In genomic region chr7:145111252-145112131, GRCm38 (mm10) we compare ENCODE assay signal across 9 mouse cellular contexts.
DNase-seq lines count a peak whose midpoint lies in the region; ATAC-seq and TF ChIP-seq lines count a peak whose summit lies in the region.
"Had no signal": no experiment of that assay in that cellular context is flagged by ENCODE, and none has a peak within 500 bp of the region (broad histone marks: within the 10 kb centered on the region; RNA-seq: fewer than 3 reads in every experiment).

No protein-coding gene starts in this region.

- ATAC-seq in forebrain, embryonic 13.5 days: 0 out of 2 replicates have a peak, but pooled peaks have one; percentile 65
- ATAC-seq in heart, embryonic 16.5 days (replicated peaks; ENCODE audit: extremely low read depth, insufficient read depth, low FRiP score): peak; percentile 82
- ATAC-seq in liver, embryonic 13.5 days (ENCODE audit: low read depth): peak; percentile 56
- no peak for ATAC-seq in neural tube, embryonic 12.5 days (ENCODE audit: low FRiP score, low read depth)

- peak; percentile 26 for DNase-seq in embryo, embryonic 10.5 days (ENCODE audit: low spot score)
- DNase-seq in embryo, embryonic 9.5 days (ENCODE audit: extremely low spot score): no peak
- DNase-seq in kidney, postnatal 10 days: peak; percentile 87
- peak; percentile 37 for DNase-seq in liver, embryonic 13.5 days

- no peaks in the 10 kb centered on the region for H3K27me3 ChIP-seq in forebrain, embryonic 13.5 days
- H3K27me3 ChIP-seq in heart, embryonic 16.5 days (ENCODE audit: control insufficient read depth, insufficient read depth, low read length): no peaks in the 10 kb centered on the region
- no peaks in the 10 kb centered on the region for H3K27me3 ChIP-seq in liver, embryonic 13.5 days
- 0 out of 2 replicates have a peak, but pooled peaks cover 3% of the 10 kb centered on the region for H3K27me3 ChIP-seq in neural tube, embryonic 12.5 days (replicated peaks)
- H3K27me3 ChIP-seq in testis, adult 2 months (ENCODE audit: control insufficient read depth, insufficient read depth, low read length): no peaks in the 10 kb centered on the region

- peak overlapping the region; percentile 4; the same call in 1 of the 2 replicates for H3K4me2 ChIP-seq in forebrain, embryonic 13.5 days
- H3K4me2 ChIP-seq in heart, embryonic 16.5 days (ENCODE audit: low read depth, low read length): peak overlapping the region; percentile 53
- H3K4me2 ChIP-seq in liver, embryonic 13.5 days: peak overlapping the region; percentile 51
- H3K4me2 ChIP-seq in neural tube, embryonic 12.5 days (replicated peaks): 0 out of 2 replicates have a peak overlapping the region, but pooled peaks have one; percentile 10

- no peak overlapping the region for H3K9ac ChIP-seq in forebrain, embryonic 13.5 days
- peak overlapping the region; percentile 23 for H3K9ac ChIP-seq in heart, embryonic 16.5 days (ENCODE audit: low read length)
- no peak overlapping the region for H3K9ac ChIP-seq in liver, embryonic 13.5 days
- H3K9ac ChIP-seq in neural tube, embryonic 12.5 days: no peak overlapping the region

- peaks cover 16% of the 10 kb centered on the region; the same call in 1 of the 2 replicates for H3K4me1 ChIP-seq in forebrain, embryonic 13.5 days
- peaks cover 27% of the 10 kb centered on the region for H3K4me1 ChIP-seq in heart, embryonic 16.5 days (ENCODE audit: control insufficient read depth, insufficient read depth, low read length)
- peaks cover 34% of the 10 kb centered on the region for H3K4me1 ChIP-seq in liver, embryonic 13.5 days (replicated peaks)
- H3K4me1 ChIP-seq in neural tube, embryonic 12.5 days: peaks cover 12% of the 10 kb centered on the region; the same call in 1 of the 2 replicates
- no peaks in the 10 kb centered on the region; the same call in 1 of the 2 replicates for H3K4me1 ChIP-seq in testis, adult 2 months (ENCODE audit: control insufficient read depth, insufficient read depth, low read length)

- no peak overlapping the region for H3K4me3 ChIP-seq in forebrain, embryonic 13.5 days
- H3K4me3 ChIP-seq in heart, embryonic 16.5 days (ENCODE audit: low read length): peak overlapping the region; percentile 24
- H3K4me3 ChIP-seq in liver, embryonic 13.5 days (replicated peaks): peak overlapping the region; percentile 12; the same call in 1 of the 2 replicates
- H3K4me3 ChIP-seq in neural tube, embryonic 12.5 days: no peak overlapping the region
- H3K4me3 ChIP-seq in testis, adult 2 months (ENCODE audit: control insufficient read depth, low read depth, low read length): no peak overlapping the region

- no peaks in the 10 kb centered on the region for H3K9me3 ChIP-seq in forebrain, embryonic 13.5 days (replicated peaks)
- H3K9me3 ChIP-seq in heart, embryonic 16.5 days (replicated peaks; ENCODE audit: control insufficient read depth, low read length): no peaks in the 10 kb centered on the region
- H3K9me3 ChIP-seq in liver, embryonic 13.5 days (replicated peaks): no peaks in the 10 kb centered on the region
- no peaks in the 10 kb centered on the region for H3K9me3 ChIP-seq in neural tube, embryonic 12.5 days
- H3K9me3 ChIP-seq: G1E had no signal

- TF ChIP-seq CTCF in testis, adult 2 months (IDR thresholded peaks at IDR 0.05; ENCODE audit: control insufficient read depth, insufficient read depth, insufficient replicate concordance, low read depth, low read length): no peak

- peak overlapping the region; percentile 55; the same call in 1 of the 2 replicates for H3K27ac ChIP-seq in forebrain, embryonic 13.5 days
- peak overlapping the region; percentile 84 for H3K27ac ChIP-seq in heart, embryonic 16.5 days (ENCODE audit: low read length)
- H3K27ac ChIP-seq in liver, embryonic 13.5 days: peak overlapping the region; percentile 75
- no peak overlapping the region for H3K27ac ChIP-seq in neural tube, embryonic 12.5 days
- H3K27ac ChIP-seq in testis, adult 2 months (ENCODE audit: control insufficient read depth, insufficient read depth, low read depth, low read length): peak overlapping the region; percentile 34

- WGBS in forebrain, embryonic 13.5 days: 50% methylated on average over 20 of the region's 20 CpGs
- WGBS in heart, embryonic 16.5 days: 15% methylated on average over 20 of the region's 20 CpGs
- 14% methylated on average over 20 of the region's 20 CpGs for WGBS in liver, embryonic 13.5 days (ENCODE audit: insufficient replicate concordance)
- WGBS in neural tube, embryonic 12.5 days: 52% methylated on average over 20 of the region's 20 CpGs

- no peak for TF ChIP-seq POLR2A in testis, adult 2 months (IDR thresholded peaks at IDR 0.05; ENCODE audit: control insufficient read depth, low read depth, low read length)

- no peaks in the 10 kb centered on the region for H3K36me3 ChIP-seq in forebrain, embryonic 13.5 days (ENCODE audit: poor library complexity, severe bottlenecking)
- no peaks in the 10 kb centered on the region for H3K36me3 ChIP-seq in heart, embryonic 16.5 days (ENCODE audit: control insufficient read depth, insufficient read depth)
- H3K36me3 ChIP-seq in liver, embryonic 13.5 days: no peaks in the 10 kb centered on the region
- H3K36me3 ChIP-seq in neural tube, embryonic 12.5 days: no peaks in the 10 kb centered on the region
- H3K36me3 ChIP-seq in testis, adult 2 months (ENCODE audit: control insufficient read depth, insufficient read depth, low read length): no peaks in the 10 kb centered on the region
- H3K36me3 ChIP-seq: G1E had no signal

Comparison
In these comparisons a context has a peak if more than half of its experiments do, and no peak if none do; other contexts are left out.
1. H3K4me3 ChIP-seq: peak in heart, embryonic 16.5 days (single experiment) and liver, embryonic 13.5 days (single experiment); none in forebrain, embryonic 13.5 days (single experiment), neural tube, embryonic 12.5 days (single experiment) and testis, adult 2 months (single experiment).
2. Peak in every context shown above with its lines, with median percentiles within 50 percentile points of each other: H3K4me2 ChIP-seq.